Comparison of ENCODE assay signal across 8 mouse cellular contexts in the genomic region with DNA sequence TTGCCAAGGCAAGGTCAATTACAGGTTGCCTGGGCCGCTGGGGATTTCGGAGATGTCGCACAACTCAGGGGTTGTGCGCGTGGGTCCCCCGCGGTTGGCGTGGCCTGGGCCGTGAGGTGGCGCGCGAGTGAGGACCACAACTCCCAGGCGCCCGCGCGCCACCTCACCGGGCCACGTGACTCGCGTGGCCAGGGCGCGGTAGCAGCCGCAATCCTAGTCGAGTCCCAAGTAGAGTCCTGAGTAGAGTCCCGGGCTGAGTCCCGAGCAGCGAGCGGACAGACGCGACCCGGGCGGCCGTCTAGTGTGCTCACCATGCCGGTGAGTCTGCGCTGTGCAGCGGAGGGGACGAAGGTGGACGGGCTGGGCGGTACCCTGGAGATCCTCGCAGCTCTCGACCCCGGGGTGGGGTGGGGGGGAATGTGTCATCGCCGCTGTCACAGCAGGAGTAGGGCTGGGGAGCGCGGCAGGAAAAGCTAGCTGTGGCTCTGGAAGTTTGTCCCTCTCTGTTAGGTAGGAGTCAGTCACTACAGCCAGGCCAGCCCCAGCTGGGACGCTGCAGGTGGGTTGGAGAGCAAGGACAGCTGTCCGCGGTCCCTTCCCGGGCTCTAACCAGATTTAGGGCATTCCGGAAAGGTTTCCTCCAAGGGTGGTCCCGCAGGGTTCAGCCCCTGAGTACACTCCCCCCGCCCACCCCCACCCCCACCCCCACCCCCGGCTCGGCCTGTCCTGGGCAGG. TPM values are rescaled to one million over a fixed set of nuclear protein-coding genes. Genes with fewer than 3 reads are reported as not detected.
A peak's percentile ranks its signal among the peaks of the same experiment; 100 is the strongest.
DNase-seq lines count a peak whose midpoint lies in the region; ATAC-seq lines count a peak whose summit lies in the region.

No protein-coding gene starts in this region.

- no peaks in the 10 kb centered on the region for H3K27me3 ChIP-seq in lung, embryonic 16.5 days (ENCODE audit: control insufficient read depth, insufficient read depth, low read depth, low read length)

- ATAC-seq in hematopoietic stem cell, adult 5-6 weeks (replicated peaks in 1 of 2; ENCODE audit: insufficient read depth in 1 of 2, low FRiP score in 2 of 2, low TSS enrichment in 1 of 2, low read depth in 1 of 2, poor library complexity in 2 of 2, severe bottlenecking in 2 of 2): peak; percentile 58 to 59
- peak; percentile 95 for ATAC-seq in lung, embryonic 16.5 days (ENCODE audit: low read depth)

- H3K4me1 ChIP-seq in lung, embryonic 16.5 days (replicated peaks; ENCODE audit: control insufficient read depth, insufficient read depth, low read length): peaks cover 9% of the 10 kb centered on the region

- peak overlapping the region; percentile 50 for H3K27ac ChIP-seq in lung, embryonic 16.5 days (ENCODE audit: low read length)

- under 1% methylated on average over 55 of the region's 55 CpGs for WGBS in lung, embryonic 16.5 days

- H3K4me3 ChIP-seq in lung, embryonic 16.5 days (ENCODE audit: low read length): peak overlapping the region; percentile 57

- peak overlapping the region; percentile 66 for H3K9ac ChIP-seq in lung, embryonic 16.5 days (ENCODE audit: low read length)

- DNase-seq in MN1 (ENCODE audit: low spot score): peak; percentile 78
- DNase-seq in cerebellum, adult 11-12 months: peak; percentile 80
- DNase-seq in forelimb bud, embryonic 11.5 days (ENCODE audit: low read depth, low spot score): peak; percentile 79
- peak; percentile 86 for DNase-seq in layer of hippocampus, adult 9-11 months
- peak; percentile 37 for DNase-seq in ovary, postnatal 10 days (ENCODE audit: low spot score)
- DNase-seq in thymus, postnatal 10 days (ENCODE audit: low spot score in 2 of 2): peak; percentile 49 to 60

- no peaks in the 10 kb centered on the region for H3K9me3 ChIP-seq in lung, embryonic 16.5 days (ENCODE audit: control insufficient read depth, low read length)

- H3K4me2 ChIP-seq in lung, embryonic 16.5 days (ENCODE audit: low read depth, low read length): peak overlapping the region; percentile 73

- no peaks in the 10 kb centered on the region for H3K36me3 ChIP-seq in lung, embryonic 16.5 days (ENCODE audit: control insufficient read depth, insufficient read depth, low read length)

RNA-seq across cellular contexts. Expression of a gene that starts 24.1 kb away (rescaled TPM):
- 11.0 and 18.4 TPM in 2 replicates for total RNA-seq in hematopoietic stem cell, adult 5-6 weeks (2017)
- polyA plus RNA-seq in lung, embryonic 16.5 days (2015; fragmentation: Nextera tagmentation; extraction: Ambion mirVana): 21.2 and 21.4 TPM in 2 replicates

RNA-seq across cellular contexts. Expression of a gene that starts 55.6 kb away (rescaled TPM):
- total RNA-seq in hematopoietic stem cell, adult 5-6 weeks (2017): 0.15 and 1.8 TPM in 2 replicates
- 9.5 and 10.5 TPM in 2 replicates for polyA plus RNA-seq in lung, embryonic 16.5 days (2015; fragmentation: Nextera tagmentation; extraction: Ambion mirVana)

Comparison
In these comparisons a context has a peak if more than half of its experiments do, and no peak if none do; other contexts are left out.
1. Peak in every context shown above with its lines: DNase-seq, ATAC-seq, H3K4me3 ChIP-seq and H3K27ac ChIP-seq.